Mouse (Mus musculus): ENCODE measurements around the gene Gm853.
A peak's percentile ranks its signal among the peaks of the same experiment; 100 is the strongest.
"Not testable (repeated sequence)": the region's sequence is repeated elsewhere in the genome, so short reads cannot be mapped to it uniquely, and the experiment has no call there.

Gm853 gene

GRCm38 (mm10) chr4:130222179-130222578 lies at the start of gene Gm853:
Gm853 (minus strand) TSS chr4:130222401.
- DNase-seq (ENCODE audit: low read depth, low spot score), result no peak

- DNase-seq (ENCODE audit: low read depth, low spot score), result no peak
These were observed 48.6 kb upstream of the Gm853 start for GRCm38 (mm10) chr4:130270611-130271347.

GRCm38 (mm10) chr4:130270089-130270488 lies 47.9 kb upstream of the Gm853 start:
- DNase-seq (ENCODE audit: low read depth, low spot score), result no peak

DNA sequence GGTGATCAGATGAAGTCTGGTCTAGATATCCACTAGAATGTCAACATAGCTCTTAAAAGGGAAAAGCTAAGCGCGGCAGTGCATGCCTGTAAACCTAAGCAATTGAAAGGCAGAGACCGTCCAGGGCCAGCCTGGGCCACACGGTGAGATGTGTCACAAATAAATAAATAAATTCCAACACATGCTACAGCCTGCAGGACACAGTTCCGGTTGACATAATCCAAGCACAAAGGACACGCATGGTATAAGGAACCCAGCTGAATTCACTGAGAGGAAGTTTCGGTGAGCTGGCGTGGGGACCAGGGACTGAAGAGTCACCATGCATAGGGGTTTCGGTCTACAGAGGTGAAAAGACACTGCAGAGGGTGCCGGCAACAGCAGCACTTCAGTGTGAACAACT lies 46.5 kb upstream of the Gm853 start:
- no peak for DNase-seq (ENCODE audit: low read depth, low spot score)

DNA sequence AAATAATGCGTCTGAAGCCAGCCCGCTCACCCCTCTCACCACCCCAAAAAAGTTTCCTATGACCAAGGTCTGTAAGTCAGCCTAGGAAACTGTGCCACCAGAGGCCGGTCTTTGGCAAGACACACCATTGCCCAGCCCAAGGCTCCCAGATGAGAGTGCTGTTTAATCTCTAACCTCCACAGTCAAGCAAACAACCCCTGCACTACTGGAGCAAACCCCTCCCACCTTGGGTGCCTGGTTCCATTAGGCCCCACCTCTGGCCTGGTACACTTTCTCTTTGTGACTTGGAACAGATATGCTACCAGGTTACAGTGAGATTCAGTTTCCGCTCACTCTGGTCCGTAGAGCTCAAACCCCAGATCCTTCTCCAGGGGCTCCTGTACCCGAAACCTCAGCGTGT lies 44.9 kb upstream of the Gm853 start:
- DNase-seq (ENCODE audit: low read depth, low spot score), result no peak

GRCm38 (mm10) chr4:130266601-130267000 lies 44.4 kb upstream of the Gm853 start:
- no peak for DNase-seq (ENCODE audit: low read depth, low spot score)

DNA sequence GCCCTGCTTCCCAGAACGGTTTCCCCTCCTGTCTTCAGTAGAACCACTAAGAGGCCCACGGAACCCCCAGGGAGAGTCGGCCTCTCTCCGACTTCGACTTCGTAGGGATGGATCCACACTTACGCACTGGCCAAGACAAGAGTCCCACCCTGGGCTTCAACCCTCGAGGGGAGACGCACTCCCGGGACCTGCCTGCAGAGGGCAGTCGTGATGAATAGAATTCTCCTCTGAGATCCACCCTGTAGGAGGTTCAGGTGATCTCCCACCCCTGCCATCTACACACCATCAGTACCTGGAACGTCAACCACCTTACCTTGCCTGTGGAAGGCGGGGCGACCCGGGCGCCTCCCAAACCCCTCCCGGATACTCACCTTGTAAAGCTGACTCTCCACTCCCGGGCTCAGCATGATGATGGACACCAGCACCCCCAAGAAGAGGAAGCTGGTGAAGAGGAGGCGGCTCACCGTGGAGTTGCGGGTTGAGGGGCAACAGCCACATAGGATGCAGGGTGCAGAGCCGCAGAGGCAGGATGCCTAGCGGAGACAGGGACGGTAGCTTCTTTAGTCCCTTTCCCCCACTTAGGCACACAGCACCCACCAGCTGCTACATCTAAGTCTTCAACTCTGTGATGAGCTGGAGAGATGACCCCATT lies 42.6 kb upstream of the Gm853 start:
- no peak for DNase-seq (ENCODE audit: low read depth, low spot score)

- DNase-seq (ENCODE audit: low read depth, low spot score), result no peak
These were observed 41.9 kb upstream of the Gm853 start for GRCm38 (mm10) chr4:130264131-130264530.

- DNase-seq (ENCODE audit: low read depth, low spot score), result no peak
These were observed 38.2 kb upstream of the Gm853 start for GRCm38 (mm10) chr4:130260406-130260805.

DNA sequence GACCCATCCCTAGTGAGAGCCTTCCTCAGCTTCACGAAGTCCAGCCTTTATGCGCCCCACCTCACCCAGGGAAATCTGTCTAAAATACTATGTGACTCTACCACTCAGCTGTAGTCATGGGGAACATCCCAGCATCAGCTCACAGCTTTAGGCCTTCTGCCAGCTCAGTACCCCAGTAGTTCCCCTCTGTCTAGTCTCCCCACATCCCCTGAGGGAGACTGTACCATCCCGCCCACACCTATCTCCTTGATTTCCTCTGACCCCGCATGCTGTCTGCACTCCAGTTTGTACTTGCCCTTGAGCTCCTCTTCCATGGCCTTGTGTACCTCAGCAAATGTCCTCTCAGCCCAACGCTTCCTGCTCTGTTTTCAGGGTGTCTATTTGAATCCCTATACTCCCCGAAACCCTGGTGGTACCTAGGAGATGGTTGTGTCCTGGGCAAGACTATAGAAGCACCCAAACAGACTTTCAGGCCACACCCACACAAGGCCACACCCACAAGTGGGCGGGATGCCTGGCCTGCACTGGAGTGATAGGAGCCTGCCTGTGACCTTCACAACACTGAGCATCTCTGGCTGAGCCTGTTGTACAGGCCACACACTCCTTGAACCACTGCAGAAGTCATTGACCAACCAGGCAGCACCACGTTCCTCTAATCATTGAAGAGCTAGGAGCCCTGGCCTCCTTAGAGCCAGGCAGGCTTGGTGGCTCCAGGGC lies 30.4 kb upstream of the Gm853 start:
- no peak for DNase-seq (ENCODE audit: low read depth, low spot score)

GRCm38 (mm10) chr4:130251763-130252162 lies 29.6 kb upstream of the Gm853 start:
- no peak for DNase-seq (ENCODE audit: low read depth, low spot score)

DNA sequence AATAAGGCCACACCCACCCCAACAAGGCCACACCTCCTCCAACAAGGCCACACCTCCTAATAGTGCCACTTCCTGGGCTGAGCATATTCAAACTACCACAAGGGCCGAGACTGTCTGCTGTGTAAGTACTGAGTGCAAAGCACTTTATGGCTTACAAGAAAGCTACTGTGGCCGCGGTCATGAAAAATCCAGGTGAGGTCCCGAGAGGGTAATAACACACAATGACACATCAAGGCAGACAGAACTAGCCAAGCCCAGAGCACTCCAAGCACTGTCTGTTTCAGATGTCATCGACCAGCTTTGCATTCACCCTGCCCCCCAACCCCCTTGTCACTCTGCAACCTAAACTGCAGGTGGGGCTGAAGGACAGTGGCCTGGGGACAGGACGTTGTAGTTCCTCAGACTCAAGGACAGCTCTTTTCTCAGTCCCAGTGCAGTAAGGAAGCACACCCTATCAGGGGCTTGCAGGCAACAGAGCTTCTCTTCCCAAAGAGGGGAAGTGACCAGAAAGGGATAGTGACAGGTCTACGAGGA lies 29.0 kb upstream of the Gm853 start:
- DNase-seq (ENCODE audit: low read depth, low spot score), result no peak

DNA sequence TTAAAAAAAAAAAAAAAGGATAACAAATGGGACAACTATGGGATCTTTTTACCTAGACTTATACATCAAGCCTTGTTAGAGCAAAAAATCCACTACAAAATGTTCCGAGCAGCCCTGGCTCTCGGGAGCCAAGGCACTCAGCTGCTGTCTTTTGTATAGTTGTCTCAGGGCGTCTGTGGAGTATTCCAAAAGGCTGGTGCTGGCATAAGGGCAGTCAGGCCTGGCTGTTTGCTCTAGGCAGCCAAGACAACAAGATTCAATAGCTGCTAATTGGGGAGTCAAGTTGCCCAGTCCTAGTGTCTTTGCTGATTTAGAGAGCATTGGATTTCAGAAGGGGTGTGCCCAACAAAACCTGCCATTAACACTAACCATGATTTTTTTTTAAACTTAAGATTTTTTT lies 26.4 kb upstream of the Gm853 start:
- DNase-seq (ENCODE audit: low read depth, low spot score), result no peak

DNA sequence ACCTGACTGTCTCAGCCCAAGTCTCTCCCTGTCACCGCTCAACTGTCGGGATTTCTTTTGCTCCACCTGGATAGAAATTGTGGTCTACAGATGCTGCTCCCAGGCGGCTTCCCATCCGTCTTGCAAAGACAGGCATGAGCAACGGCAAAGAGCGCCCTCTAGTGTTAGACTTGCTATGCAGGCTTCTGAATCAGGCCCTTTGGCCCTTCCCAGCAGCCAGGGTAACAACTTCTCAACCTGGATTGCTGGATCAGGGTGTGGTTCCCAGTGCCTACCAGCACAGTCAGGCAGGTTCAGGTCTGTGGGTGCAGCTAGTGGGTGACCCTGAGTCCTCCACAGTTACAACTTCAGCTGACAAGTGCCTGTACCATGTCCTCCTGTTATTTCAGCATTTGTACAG lies 23.9 kb upstream of the Gm853 start:
- peak; percentile 61 for DNase-seq (ENCODE audit: low read depth, low spot score)

DNA sequence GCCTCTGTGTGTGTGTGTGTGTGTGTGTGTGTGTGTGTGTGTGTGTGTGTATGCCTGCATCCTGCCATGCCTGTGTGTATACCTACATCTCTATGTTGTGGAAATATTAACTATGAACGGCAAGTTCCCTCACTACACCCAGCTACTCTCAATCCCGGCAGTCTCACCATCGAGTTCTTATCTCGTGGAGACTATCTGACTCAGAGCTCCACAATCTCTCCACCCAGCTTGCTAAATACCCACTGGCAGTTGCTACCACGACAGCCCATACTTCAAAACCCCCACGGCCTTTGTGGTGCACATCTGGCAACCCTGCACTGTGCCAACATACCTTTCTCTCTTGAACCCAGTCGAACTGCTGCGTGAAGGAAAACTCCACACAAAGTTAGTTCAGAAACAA lies 22.5 kb upstream of the Gm853 start:
- DNase-seq (ENCODE audit: low read depth, low spot score), result no peak

DNA sequence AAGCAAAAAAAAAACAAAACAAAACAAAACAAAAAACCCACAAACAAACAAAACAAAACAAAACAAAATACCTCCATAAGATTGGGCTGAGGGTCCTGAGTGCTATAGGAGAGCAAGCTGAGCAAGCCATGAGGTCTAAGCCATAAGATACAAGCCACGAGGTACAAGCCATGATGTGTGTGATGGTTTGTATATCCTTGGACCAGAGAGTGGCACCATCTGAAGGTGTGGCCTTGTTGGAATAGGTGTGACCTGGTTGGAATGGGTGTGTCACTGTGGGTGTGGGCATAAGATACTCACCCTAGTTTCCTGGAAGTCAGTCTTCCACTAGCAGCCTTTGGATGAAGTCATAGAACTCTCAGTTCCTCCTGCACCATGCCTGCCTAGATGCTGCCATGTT lies 21.4 kb upstream of the Gm853 start:
- DNase-seq (ENCODE audit: low read depth, low spot score), result not testable (repeated sequence)

DNA sequence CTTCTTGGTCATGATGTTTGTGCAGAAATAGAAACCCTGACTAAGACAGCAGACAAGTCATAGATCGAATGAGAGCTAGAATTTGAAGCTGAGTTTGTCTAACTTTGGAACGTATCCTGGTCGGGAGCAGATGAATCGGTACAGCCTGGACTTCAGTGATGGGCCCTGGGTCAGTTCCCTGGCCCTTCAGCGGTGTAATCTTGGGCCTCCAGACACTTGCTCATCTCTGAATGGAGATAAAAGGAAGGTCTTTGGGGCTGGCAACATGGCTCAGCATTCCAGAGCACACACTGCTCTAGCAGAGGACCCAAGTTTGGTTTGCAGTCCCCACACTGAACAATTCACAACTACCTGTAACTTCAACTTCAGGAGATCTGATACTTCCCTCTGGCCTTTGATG lies 20.8 kb upstream of the Gm853 start:
- DNase-seq (ENCODE audit: low read depth, low spot score), result no peak

DNA sequence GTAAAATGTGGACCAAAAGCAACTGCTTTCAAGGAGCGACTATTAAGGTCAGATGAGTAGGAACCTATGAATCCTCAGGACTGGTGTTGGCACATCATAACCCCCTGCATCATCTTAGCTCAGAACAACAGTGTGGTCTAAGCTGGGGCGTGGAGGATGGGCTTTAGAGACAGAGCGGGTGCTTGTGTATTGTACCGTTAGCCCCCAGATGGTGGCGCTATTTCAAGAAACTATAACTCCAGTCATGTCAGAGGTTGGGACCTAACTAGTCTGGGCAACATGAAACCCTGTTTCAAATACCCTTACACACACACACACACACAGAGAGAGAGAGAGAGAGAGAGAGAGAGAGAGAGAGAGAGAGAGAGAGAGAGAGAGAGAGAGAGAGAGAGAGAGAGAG lies 18.5 kb upstream of the Gm853 start:
- no peak for DNase-seq (ENCODE audit: low read depth, low spot score)

- DNase-seq (ENCODE audit: low read depth, low spot score), result no peak
These were observed 15.4 kb upstream of the Gm853 start for GRCm38 (mm10) chr4:130237607-130238006.

- no peak for DNase-seq (ENCODE audit: low read depth, low spot score)
These were observed 14.2 kb upstream of the Gm853 start for GRCm38 (mm10) chr4:130236361-130236760.

GRCm38 (mm10) chr4:130224071-130224470 lies 1.9 kb upstream of the Gm853 start:
- DNase-seq (ENCODE audit: low read depth, low spot score), result no peak

GRCm38 (mm10) chr4:130220176-130220575 lies 2.0 kb downstream of the Gm853 start:
- DNase-seq (ENCODE audit: low read depth, low spot score), result no peak

- DNase-seq (ENCODE audit: low read depth, low spot score), result no peak
These were observed 6.8 kb downstream of the Gm853 start for GRCm38 (mm10) chr4:130215392-130215791.

Data from retina, adult 2 months (tissue).